Mouse (Mus musculus) lung, adult 2 months (tissue): ENCODE results near the gene Tmem39a.

Experiments
- CTCF ChIP-seq: fragments of 200-500 bp; IDR thresholded peaks from 2 replicates; pipeline ENCODE4 v1.5.1; 2011; ENCODE audit warnings: mild to moderate bottlenecking, low read length, control low read depth; ENCODE audit not compliant: insufficient read depth
- POLR2A ChIP-seq: fragments of 200-500 bp; IDR thresholded peaks from 2 replicates; pipeline ENCODE4 v1.6.1; 2011; ENCODE audit warnings: low read depth, mild to moderate bottlenecking, control low read depth, low read length, borderline replicate concordance; ENCODE audit errors: extremely low read depth

GRCm38 (mm10) chr16:38549479-38550396 is 8.8 kb upstream of the Tmem39a start, which contains the start of gene Poglut1:
- TF ChIP-seq CTCF: no peak
- peak; percentile 69; the same call in 1 of the 2 replicates for TF ChIP-seq POLR2A
